Comparison of ENCODE assay signal across 9 mouse cellular contexts in genomic region chr10:14046171-14046651, GRCm38 (mm10).
DNase-seq lines count a peak whose midpoint lies in the region; ATAC-seq and TF ChIP-seq lines count a peak whose summit lies in the region.
"Had no signal": no experiment of that assay in that cellular context is flagged by ENCODE, and none has a peak within 500 bp of the region (broad histone marks: within the 10 kb centered on the region; RNA-seq: fewer than 3 reads in every experiment).

No protein-coding gene starts in this region.

- intact Hi-C loops in left cerebral cortex, adult 2 months (cut with DNase I): loop anchor here (10.0 kb wide), 1 partner anchor 349 kb away; no protein-coding TSS in a partner anchor
- intact Hi-C loops in left cerebral cortex, postnatal 36 days (cut with DNase I): loop anchor here (10.0 kb wide), 1 partner anchor 149 kb away; no protein-coding TSS in a partner anchor

- ATAC-seq in forebrain, postnatal 0 days: peak; percentile 23; the same call in 1 of the 2 replicates
- ATAC-seq in forebrain, embryonic 11.5 days (replicated peaks; ENCODE audit: low FRiP score): no peak
- no peak for ATAC-seq in forebrain, embryonic 13.5 days
- ATAC-seq: forebrain, embryonic 15.5 days had no signal

- peaks cover 9% of the 10 kb centered on the region; the same call in 1 of the 2 replicates for H3K4me1 ChIP-seq in forebrain, postnatal 0 days (ENCODE audit: insufficient read depth)
- no peaks in the 10 kb centered on the region for H3K4me1 ChIP-seq in forebrain, embryonic 11.5 days (replicated peaks; ENCODE audit: control insufficient read depth, insufficient read depth, low read length)
- peaks cover 33% of the 10 kb centered on the region for H3K4me1 ChIP-seq in embryonic fibroblast, embryonic 13.5 days (ENCODE audit: control insufficient read depth, insufficient read depth, low read length)
- H3K4me1 ChIP-seq in forebrain, embryonic 13.5 days: peaks cover 20% of the 10 kb centered on the region

- no peaks in the 10 kb centered on the region for H3K36me3 ChIP-seq in forebrain, postnatal 0 days (ENCODE audit: insufficient read depth)
- H3K36me3 ChIP-seq in forebrain, embryonic 11.5 days (ENCODE audit: control insufficient read depth, insufficient read depth, low read length): no peaks in the 10 kb centered on the region
- H3K36me3 ChIP-seq in forebrain, embryonic 13.5 days (ENCODE audit: poor library complexity, severe bottlenecking): no peaks in the 10 kb centered on the region
- H3K36me3 ChIP-seq: forebrain, embryonic 15.5 days had no signal

- DNase-seq in forebrain, postnatal 0 days: no peak
- DNase-seq in forebrain, embryonic 11.5 days (ENCODE audit: low spot score): no peak
- DNase-seq in left cerebral cortex, adult 2 months (ENCODE audit: extremely low spot score in 1 of 2, low spot score in 2 of 2): no peak
- DNase-seq in left cerebral cortex, postnatal 36 days (ENCODE audit: low spot score in 2 of 2): no peak
- DNase-seq in neural tube, embryonic 10.5 days (ENCODE audit: extremely low spot score, low spot score): peak; percentile 27
- no peak for DNase-seq in adrenal gland, postnatal 14 days

- H3K9me3 ChIP-seq in forebrain, postnatal 0 days (ENCODE audit: low read length): no peaks in the 10 kb centered on the region
- H3K9me3 ChIP-seq in forebrain, embryonic 11.5 days (ENCODE audit: control insufficient read depth, low read length): no peaks in the 10 kb centered on the region
- H3K9me3 ChIP-seq in forebrain, embryonic 13.5 days (replicated peaks): no peaks in the 10 kb centered on the region
- H3K9me3 ChIP-seq: forebrain, embryonic 15.5 days had no signal

- H3K9ac ChIP-seq in forebrain, postnatal 0 days: no peak overlapping the region
- H3K9ac ChIP-seq in forebrain, embryonic 11.5 days (ENCODE audit: low read length): no peak overlapping the region
- no peak overlapping the region for H3K9ac ChIP-seq in forebrain, embryonic 13.5 days
- H3K9ac ChIP-seq: forebrain, embryonic 15.5 days had no signal

- 22% methylated on average over 4 of the region's 4 CpGs for WGBS in forebrain, postnatal 0 days
- 33% methylated on average over 4 of the region's 4 CpGs for WGBS in forebrain, embryonic 11.5 days
- WGBS in forebrain, embryonic 13.5 days: 22% methylated on average over 4 of the region's 4 CpGs

- TF ChIP-seq POLR2A in embryonic fibroblast, embryonic 13.5 days (IDR thresholded peaks at IDR 0.05; ENCODE audit: low read depth, low read length): no peak

- TF ChIP-seq CTCF in forebrain, postnatal 0 days (IDR thresholded peaks at IDR 0.05; ENCODE audit: low read depth): no peak
- TF ChIP-seq CTCF in left cerebral cortex, adult 2 months (IDR thresholded peaks at IDR 0.05): no peak
- no peak for TF ChIP-seq CTCF in embryonic fibroblast, embryonic 13.5 days (IDR thresholded peaks at IDR 0.05; ENCODE audit: borderline replicate concordance, insufficient read depth, low read length)

- no peaks in the 10 kb centered on the region for H3K27me3 ChIP-seq in forebrain, postnatal 0 days (ENCODE audit: insufficient read depth, low read length)
- H3K27me3 ChIP-seq in forebrain, embryonic 11.5 days (ENCODE audit: control insufficient read depth, insufficient read depth, low read length): no peaks in the 10 kb centered on the region
- H3K27me3 ChIP-seq in forebrain, embryonic 13.5 days: no peaks in the 10 kb centered on the region
- H3K27me3 ChIP-seq: forebrain, embryonic 15.5 days had no signal

- peak overlapping the region; percentile 35; the same call in 1 of the 2 replicates for H3K27ac ChIP-seq in forebrain, postnatal 0 days (ENCODE audit: low read depth, low read length)
- no peak overlapping the region for H3K27ac ChIP-seq in forebrain, embryonic 11.5 days (ENCODE audit: low read depth, low read length)
- H3K27ac ChIP-seq in left cerebral cortex, adult 2 months: peak overlapping the region; percentile 64
- H3K27ac ChIP-seq in embryonic fibroblast, embryonic 13.5 days (ENCODE audit: insufficient read depth, low read length): peak overlapping the region; percentile 70
- no peak overlapping the region for H3K27ac ChIP-seq in forebrain, embryonic 13.5 days
- H3K27ac ChIP-seq: forebrain, embryonic 15.5 days had no signal

- H3K4me2 ChIP-seq in forebrain, postnatal 0 days (ENCODE audit: low read depth): no peak overlapping the region
- H3K4me2 ChIP-seq in forebrain, embryonic 11.5 days (ENCODE audit: low read depth, low read length, severe bottlenecking): no peak overlapping the region
- H3K4me2 ChIP-seq in forebrain, embryonic 13.5 days: no peak overlapping the region
- H3K4me2 ChIP-seq: forebrain, embryonic 15.5 days had no signal

- no peak overlapping the region for H3K4me3 ChIP-seq in forebrain, postnatal 0 days (ENCODE audit: low read depth, low read length)
- no peak overlapping the region for H3K4me3 ChIP-seq in forebrain, embryonic 11.5 days (ENCODE audit: low read depth, low read length)
- H3K4me3 ChIP-seq in left cerebral cortex, adult 2 months: no peak overlapping the region
- H3K4me3 ChIP-seq in embryonic fibroblast, embryonic 13.5 days (ENCODE audit: insufficient read depth, low read length): no peak overlapping the region
- H3K4me3 ChIP-seq in forebrain, embryonic 13.5 days: no peak overlapping the region
- H3K4me3 ChIP-seq: forebrain, embryonic 15.5 days had no signal

Comparison
In these comparisons a context has a peak if more than half of its experiments do, and no peak if none do; other contexts are left out.
1. H3K27ac ChIP-seq: peak in forebrain, postnatal 0 days (single experiment), left cerebral cortex, adult 2 months (single experiment) and embryonic fibroblast, embryonic 13.5 days (single experiment); none in forebrain, embryonic 11.5 days (single experiment) and forebrain, embryonic 13.5 days (single experiment).